Mouse (Mus musculus) bone marrow macrophage, adult 2 months (primary cell): ENCODE measurements around the gene Cnksr2.

Source experiments
- CTCF ChIP-seq: IDR thresholded peaks from 2 replicates; pipeline ENCODE4 v1.5.1; 2012; ENCODE audit warnings: low read depth, mild to moderate bottlenecking, low read length, moderate library complexity
- POLR2A ChIP-seq: IDR thresholded peaks from 2 replicates; pipeline ENCODE4 v1.6.1; 2012; ENCODE audit warnings: mild to moderate bottlenecking, low read depth, low read length, borderline replicate concordance

DNA sequence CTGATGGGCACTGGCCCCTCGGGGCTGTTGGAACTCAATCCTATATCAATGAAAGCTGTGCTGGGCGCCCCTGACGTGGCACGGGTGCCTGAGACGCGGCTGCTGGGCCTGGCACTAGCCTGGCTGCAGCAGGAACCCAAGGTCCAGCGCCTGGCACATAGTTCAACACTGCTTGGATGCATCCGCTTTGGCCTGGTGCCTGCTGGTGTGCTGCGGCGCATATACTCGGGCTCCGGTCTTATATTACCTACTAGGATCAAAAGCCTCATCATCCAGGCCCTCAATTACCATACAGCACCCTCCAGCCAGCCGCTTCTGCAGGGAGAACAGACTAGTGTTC lies 224.2 kb downstream of the Cnksr2 start:
- no peak for TF ChIP-seq CTCF
- TF ChIP-seq POLR2A = no peak
